Mouse (Mus musculus) CH12.LX (cell line): ENCODE data around the gene Fat2. TPM values are rescaled to one million over a fixed set of nuclear protein-coding genes. Genes with fewer than 3 reads are reported as not detected.

Experiments used
- DNase-seq: peaks from one replicate; pipeline ENCODE4 v3.0.0-alpha.2; 2013; ENCODE audit errors: extremely low read depth
- H3K27ac ChIP-seq: 2 replicates; pipeline ENCODE4 v1.5.1; 2012; ENCODE audit warnings: low read depth, mild to moderate bottlenecking, control low read depth, moderate library complexity; ENCODE audit not compliant: insufficient read depth
- H3K27me3 ChIP-seq: replicated peaks from 2 replicates; pipeline ENCODE3; 2012; ENCODE audit warnings: inconsistent platforms
- H3K36me3 ChIP-seq, 2 experiments: replicated peaks in 1 of 2; 2 replicates each; pipeline versions ENCODE3 to v1.6.1; 2012; ENCODE audit warnings: inconsistent platforms in 1 of 2, low read length in 1 of 2, mild to moderate bottlenecking in 1 of 2, mixed read lengths in 1 of 2, moderate library complexity in 1 of 2; ENCODE audit not compliant: control insufficient read depth in 1 of 2, insufficient read depth in 1 of 2
- H3K4me1 ChIP-seq, 2 experiments: 2 replicates each; pipeline ENCODE4 v1.6.1; 2012; ENCODE audit warnings: inconsistent platforms in 1 of 2, moderate library complexity in 1 of 2; ENCODE audit not compliant: insufficient read depth in 2 of 2, control insufficient read depth in 1 of 2
- H3K4me2 ChIP-seq: 2 replicates; pipeline ENCODE4 v1.6.1; 2012; ENCODE audit warnings: low read depth, mild to moderate bottlenecking, control low read depth; ENCODE audit not compliant: poor library complexity, insufficient read depth, severe bottlenecking
- H3K4me3 ChIP-seq, 3 experiments: fragments of 150-350 bp in 1 of 3; sonication (generic) in 1 of 3; replicated peaks in 1 of 3; 2 replicates each; pipeline versions ENCODE3 to v1.5.1; 2011 to 2012; ENCODE audit warnings: low read depth in 2 of 3, low read length in 2 of 3, mild to moderate bottlenecking in 2 of 3, moderate library complexity in 2 of 3, control low read depth in 1 of 3, improper control_type of control experiment in 1 of 3, inconsistent platforms in 1 of 3, mixed read lengths in 1 of 3; ENCODE audit not compliant: poor library complexity in 1 of 3
- H3K79me2 ChIP-seq: replicated peaks from 2 replicates; pipeline ENCODE4 v1.6.1; 2012; ENCODE audit warnings: mild to moderate bottlenecking, moderate library complexity; ENCODE audit not compliant: control insufficient read depth, poor library complexity, insufficient read depth, severe bottlenecking; ENCODE audit errors: extremely low read depth
- H3K9ac ChIP-seq: 2 replicates; pipeline ENCODE4 v1.6.1; 2012; ENCODE audit warnings: low read depth, mild to moderate bottlenecking, control low read depth, moderate library complexity; ENCODE audit not compliant: insufficient read depth
- H3K9me3 ChIP-seq: replicated peaks from 2 replicates; pipeline ENCODE3; 2012; ENCODE audit warnings: low read length, inconsistent platforms, mixed read lengths
- BHLHE40 ChIP-seq: IDR thresholded peaks from 2 replicates; pipeline ENCODE4 v1.6.1; 2011; ENCODE audit warnings: mild to moderate bottlenecking, low read depth, low read length, improper control_type of control experiment
- CHD1 ChIP-seq: IDR thresholded peaks from 2 replicates; pipeline ENCODE4 v1.6.1; 2012; ENCODE audit warnings: low read depth, low read length, improper control_type of control experiment, inconsistent platforms
- CHD2 ChIP-seq: IDR thresholded peaks from 2 replicates; pipeline ENCODE4 v1.6.1; 2011; ENCODE audit warnings: low read length, improper control_type of control experiment
- CTCF ChIP-seq, 2 experiments: IDR thresholded peaks in 1 of 2; conservative IDR thresholded peaks in 1 of 2; 2 replicates each; pipeline ENCODE4 v1.5.1; 2011 to 2012; ENCODE audit warnings: low read depth in 2 of 2, low read length in 2 of 2, improper control_type of control experiment in 1 of 2, inconsistent platforms in 1 of 2, mild to moderate bottlenecking in 1 of 2, moderate library complexity in 1 of 2
- E2F4 ChIP-seq: IDR thresholded peaks from 2 replicates; pipeline ENCODE4 v1.6.1; 2011; ENCODE audit warnings: low read depth, low read length, improper control_type of control experiment; ENCODE audit not compliant: insufficient replicate concordance
- ELF1 ChIP-seq: IDR thresholded peaks from 2 replicates; pipeline ENCODE4 v1.6.1; 2014; ENCODE audit warnings: low read depth, mild to moderate bottlenecking, inconsistent platforms, low read length, improper control_type of control experiment
- EP300 ChIP-seq: IDR thresholded peaks from 2 replicates; pipeline ENCODE4 v1.6.1; 2011; ENCODE audit warnings: low read length, improper control_type of control experiment
- ETS1 ChIP-seq: conservative IDR thresholded peaks from 2 replicates; pipeline ENCODE4 v1.6.1; 2012; ENCODE audit warnings: low read depth, mild to moderate bottlenecking, inconsistent platforms, low read length, improper control_type of control experiment, moderate library complexity
- GABPA ChIP-seq: IDR thresholded peaks from 2 replicates; pipeline ENCODE4 v1.6.1; 2012; ENCODE audit warnings: low read depth, low read length, improper control_type of control experiment, inconsistent platforms; ENCODE audit not compliant: insufficient replicate concordance
- HCFC1 ChIP-seq: IDR thresholded peaks from 2 replicates; pipeline ENCODE4 v1.6.1; 2012; ENCODE audit warnings: low read depth, mild to moderate bottlenecking, inconsistent platforms, low read length, improper control_type of control experiment
- IRF4 ChIP-seq: IDR thresholded peaks from 2 replicates; pipeline ENCODE4 v1.6.1; 2014; ENCODE audit warnings: low read depth, mild to moderate bottlenecking, inconsistent platforms, low read length, improper control_type of control experiment
- JUN ChIP-seq: IDR thresholded peaks from 2 replicates; pipeline ENCODE4 v1.6.1; 2011; ENCODE audit warnings: low read depth, mild to moderate bottlenecking, low read length, improper control_type of control experiment, moderate library complexity; ENCODE audit not compliant: insufficient read depth
- JUND ChIP-seq: conservative IDR thresholded peaks from 2 replicates; pipeline ENCODE4 v1.6.1; 2011; ENCODE audit warnings: low read depth, low read length, improper control_type of control experiment
- KAT2A ChIP-seq: IDR thresholded peaks from 2 replicates; pipeline ENCODE4 v1.6.1; 2012; ENCODE audit warnings: low read length, improper control_type of control experiment, inconsistent platforms; ENCODE audit not compliant: insufficient replicate concordance
- MAFK ChIP-seq: IDR thresholded peaks from 2 replicates; pipeline ENCODE4 v1.6.1; 2011; ENCODE audit warnings: low read length, improper control_type of control experiment; ENCODE audit not compliant: insufficient replicate concordance
- MAX ChIP-seq: IDR thresholded peaks from 2 replicates; pipeline ENCODE4 v1.6.1; 2011; ENCODE audit warnings: low read length, improper control_type of control experiment
- MAZ ChIP-seq: IDR thresholded peaks from 2 replicates; pipeline ENCODE4 v1.6.1; 2012; ENCODE audit warnings: low read depth, mild to moderate bottlenecking, inconsistent platforms, low read length, improper control_type of control experiment, moderate library complexity
- MEF2A ChIP-seq: IDR thresholded peaks from 2 replicates; pipeline ENCODE4 v1.6.1; 2014; ENCODE audit warnings: low read depth, mild to moderate bottlenecking, inconsistent platforms, low read length, improper control_type of control experiment, borderline replicate concordance
- MXI1 ChIP-seq: IDR thresholded peaks from 2 replicates; pipeline ENCODE4 v1.6.1; 2011; ENCODE audit warnings: mild to moderate bottlenecking, low read depth, low read length, improper control_type of control experiment
- MYC ChIP-seq: IDR thresholded peaks from 2 replicates; pipeline ENCODE4 v1.6.1; 2011; ENCODE audit warnings: low read depth, mild to moderate bottlenecking, improper control_type of control experiment, low read length
- NELFE ChIP-seq: IDR thresholded peaks from 2 replicates; pipeline ENCODE4 v1.6.1; 2011; ENCODE audit warnings: low read depth, low read length, improper control_type of control experiment
- NRF1 ChIP-seq: IDR thresholded peaks from 2 replicates; pipeline ENCODE4 v1.6.1; 2014; ENCODE audit warnings: low read depth, mild to moderate bottlenecking, inconsistent platforms, low read length, improper control_type of control experiment, moderate library complexity
- PAX5 ChIP-seq: IDR thresholded peaks from 2 replicates; pipeline ENCODE4 v1.6.1; 2012; ENCODE audit warnings: low read length, inconsistent platforms, mixed read lengths
- POLR2A ChIP-seq: IDR thresholded peaks from 2 replicates; pipeline ENCODE4 v1.6.1; 2011; ENCODE audit warnings: low read depth, mild to moderate bottlenecking, improper control_type of control experiment, low read length
- POLR2AphosphoS2 ChIP-seq: IDR thresholded peaks from 2 replicates; pipeline ENCODE4 v1.6.1; 2011; ENCODE audit warnings: low read depth, low read length, improper control_type of control experiment
- RAD21 ChIP-seq: IDR thresholded peaks from 2 replicates; pipeline ENCODE4 v1.6.1; 2011; ENCODE audit warnings: low read depth, mild to moderate bottlenecking, low read length, improper control_type of control experiment, moderate library complexity
- RCOR1 ChIP-seq: conservative IDR thresholded peaks from 2 replicates; pipeline ENCODE4 v1.6.1; 2012; ENCODE audit warnings: low read depth, mild to moderate bottlenecking, inconsistent platforms, low read length, improper control_type of control experiment
- SIN3A ChIP-seq: IDR thresholded peaks from 2 replicates; pipeline ENCODE4 v1.6.1; 2012; ENCODE audit warnings: low read length, improper control_type of control experiment, inconsistent platforms
- SMC3 ChIP-seq: IDR thresholded peaks from 2 replicates; pipeline ENCODE4 v1.6.1; 2011; ENCODE audit warnings: low read depth, low read length, improper control_type of control experiment
- TBP ChIP-seq: conservative IDR thresholded peaks from 2 replicates; pipeline ENCODE4 v1.6.1; 2011; ENCODE audit warnings: low read depth, low read length, improper control_type of control experiment
- TCF12 ChIP-seq: IDR thresholded peaks from 2 replicates; pipeline ENCODE4 v1.6.1; 2014; ENCODE audit warnings: low read depth, mild to moderate bottlenecking, inconsistent platforms, low read length, improper control_type of control experiment
- UBTF ChIP-seq: IDR thresholded peaks from 2 replicates; pipeline ENCODE4 v1.6.1; 2012; ENCODE audit warnings: low read depth, mild to moderate bottlenecking, inconsistent platforms, low read length, improper control_type of control experiment, moderate library complexity
- USF1 ChIP-seq: IDR thresholded peaks from 2 replicates; pipeline ENCODE4 v1.6.1; 2014; ENCODE audit warnings: low read depth, mild to moderate bottlenecking, inconsistent platforms, low read length, improper control_type of control experiment
- USF2 ChIP-seq: conservative IDR thresholded peaks from 2 replicates; pipeline ENCODE4 v1.6.1; 2011; ENCODE audit warnings: low read depth, low read length, improper control_type of control experiment
- ZC3H11A ChIP-seq: IDR thresholded peaks from 2 replicates; pipeline ENCODE4 v1.6.1; 2012; ENCODE audit warnings: low read depth, mild to moderate bottlenecking, inconsistent platforms, low read length, improper control_type of control experiment
- ZKSCAN1 ChIP-seq: IDR thresholded peaks from 2 replicates; pipeline ENCODE4 v1.6.1; 2012; ENCODE audit warnings: low read depth, inconsistent platforms, low read length, improper control_type of control experiment, borderline replicate concordance
- ZMIZ1 ChIP-seq: IDR thresholded peaks from 2 replicates; pipeline ENCODE4 v1.6.1; 2012; ENCODE audit warnings: low read depth, mild to moderate bottlenecking, inconsistent platforms, low read length, improper control_type of control experiment
- ZNF384 ChIP-seq: IDR thresholded peaks from 2 replicates; pipeline ENCODE4 v1.6.1; 2012; ENCODE audit warnings: low read depth, low read length, improper control_type of control experiment, inconsistent platforms
- dilution Hi-C: fragments of 300-500 bp; cut with MboI; formaldehyde crosslinking; loops from 2 replicates; pipeline ENCODE4 v1.14.3; 2020; ENCODE audit warnings: low sequenced_read_pairs; ENCODE audit not compliant: extremely low pct_unique_long_range_greater_than_20kb, extremely low pct_ligation_motif_present
- in situ Hi-C: fragments of 300-500 bp; cut with MboI; formaldehyde crosslinking; loops from 3 replicates; pipeline ENCODE4 v1.14.3; 2019; ENCODE audit warnings: low sequenced_read_pairs, low pct_ligation_motif_present, low pct_unique_long_range_greater_than_20kb, mixed read lengths
- polyA plus RNA-seq: library from polyadenylated mRNA; unstranded; fragments of >175 nt; gene quantifications from 2 replicates; pipeline ENCODE4 v1.2.1, GENCODE M21; 2012; ENCODE audit warnings: low read depth; ENCODE audit not compliant: insufficient read length
- total RNA-seq, 2 experiments: library from RNA; depleted of rRNA; stranded (reverse); fragments of 300-350 nt in 1 of 2; fragments of >200 nt in 1 of 2; gene quantifications; 2 replicates each; pipeline ENCODE4 v1.2.3; 2012 to 2014

Gene Fat2
- total and polyA plus RNA-seq, 3 experiments = under 0.01 TPM; not detected in 2

GRCm38 (mm10) chr11:55204159-55204596 lies 132.2 kb downstream of the Fat2 start, which contains the start of gene Slc36a1:
Gene Slc36a1, plus strand, starts transcription at chr11:55204350.
- Histone ChIP-seq H3K79me2 (no peaks in the 10 kb centered on the region), H3K27me3 (peaks cover 22% of the 10 kb centered on the region), H3K4me1 (peaks cover 3 to 13% of the 10 kb centered on the region in 2 experiments), H3K36me3 (peaks cover 0 to 1% of the 10 kb centered on the region in 2 experiments)
- TF ChIP-seq PAX5 = no peak
- TF ChIP-seq SMC3 = peak; percentile 99
- TF ChIP-seq ZMIZ1 = no peak
- TF ChIP-seq JUND = no peak
- peak; percentile 80 to 99 for TF ChIP-seq CTCF (conservative IDR thresholded peaks at IDR 0.05 in 1 of 2, IDR thresholded peaks at IDR 0.05 in 1 of 2; ENCODE audit: low read depth in 2 of 2, low read length in 2 of 2)
- no peak for TF ChIP-seq CHD2
- no peak; the same call in 1 of the 2 replicates for TF ChIP-seq ETS1
- peak; percentile 51; the same call in 1 of the 2 replicates for TF ChIP-seq NELFE
- peak; percentile 99 for TF ChIP-seq USF1
- TF ChIP-seq NRF1 = peak; percentile 49; the same call in 1 of the 2 replicates
- peak; percentile 100 for TF ChIP-seq USF2
- TF ChIP-seq ELF1 = peak; percentile 96
- TF ChIP-seq TBP = 0 out of 2 replicates have a peak, but pooled peaks have one; percentile 51
- TF ChIP-seq BHLHE40 = peak; percentile 100
- peak; percentile 100 for TF ChIP-seq MAX
- no peak for TF ChIP-seq E2F4
- TF ChIP-seq MAFK = no peak
- TF ChIP-seq GABPA = no peak
- peak; percentile 65; the same call in 1 of the 2 replicates for TF ChIP-seq IRF4
- peak; percentile 71 for TF ChIP-seq HCFC1
- peak; percentile 91 for TF ChIP-seq RAD21
- TF ChIP-seq MXI1 = peak; percentile 71; the same call in 1 of the 2 replicates
- TF ChIP-seq RCOR1 = no peak
- TF ChIP-seq JUN = no peak
- TF ChIP-seq UBTF = no peak
- no peak for TF ChIP-seq CHD1
- no peak for TF ChIP-seq POLR2AphosphoS2
- no peak for TF ChIP-seq EP300
- peak; percentile 48 for TF ChIP-seq ZC3H11A
- TF ChIP-seq KAT2A = no peak
- no peak for TF ChIP-seq ZNF384
- peak; percentile 65; the same call in 1 of the 2 replicates for TF ChIP-seq TCF12
- peak; percentile 64; the same call in 1 of the 2 replicates for TF ChIP-seq MEF2A
- peak; percentile 92 for TF ChIP-seq SIN3A
- peak; percentile 72 for TF ChIP-seq POLR2A
- no peak for TF ChIP-seq ZKSCAN1
- peak; percentile 44; the same call in 1 of the 2 replicates for TF ChIP-seq MYC
- no peak for TF ChIP-seq MAZ
- TF ChIP-seq, all 38 proteins: peak for 20
- Histone ChIP-seq H3K27ac (no peak within 1 kb of the TSS), H3K9ac (peak within 1 kb of the TSS; percentile 68), H3K4me2 (peak within 1 kb of the TSS; percentile 42), H3K4me3 (peak within 1 kb of the TSS; percentile 84 to 97 (median 93)), H3K9me3 (no peaks in the 10 kb centered on the region)
- dilution Hi-C loops = no loop called here
- in situ Hi-C loops = loop anchor here (10.0 kb wide), 1 partner anchor 181 kb away; no protein-coding TSS in a partner anchor
- peak; percentile 96 for DNase-seq
